Comparison of ENCODE assay signal across 15 mouse cellular contexts in the genomic region with DNA sequence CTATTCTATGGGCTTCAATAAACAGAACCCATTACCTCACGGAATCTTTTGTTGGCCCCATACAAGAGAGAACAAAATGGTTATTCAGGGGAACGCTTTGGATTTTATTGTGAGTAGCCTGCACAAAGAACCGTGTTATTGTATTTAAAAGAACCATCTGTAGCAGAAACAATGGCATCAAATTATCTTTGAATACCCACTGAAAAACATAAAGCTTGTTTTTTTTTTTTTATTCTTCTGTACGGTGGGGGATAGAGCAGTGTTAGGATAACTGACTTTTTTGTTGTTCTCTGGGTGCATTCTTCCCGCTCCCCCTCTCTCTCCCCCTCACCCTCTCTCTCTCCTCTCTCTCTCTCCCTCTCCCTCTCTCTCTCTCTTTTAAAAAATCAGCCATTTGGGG. TPM values are rescaled to one million over a fixed set of nuclear protein-coding genes. Genes with fewer than 3 reads are reported as not detected.
DNase-seq lines count a peak whose midpoint lies in the region; ATAC-seq lines count a peak whose summit lies in the region.
"Had no signal": no experiment of that assay in that cellular context is flagged by ENCODE, and none has a peak within 500 bp of the region (broad histone marks: within the 10 kb centered on the region; RNA-seq: fewer than 3 reads in every experiment).

No protein-coding gene starts in this region.

- H3K4me2 ChIP-seq in heart, embryonic 12.5 days, result 0 out of 2 replicates have a peak overlapping the region, but pooled peaks have one; percentile 5
- peak overlapping the region; percentile 86 for H3K4me2 ChIP-seq in forebrain, embryonic 11.5 days (ENCODE audit: low read depth, low read length, severe bottlenecking)
- H3K4me2 ChIP-seq in hindbrain, embryonic 15.5 days, result peak overlapping the region; percentile 54
- peak overlapping the region; percentile 60 for H3K4me2 ChIP-seq in neural tube, embryonic 13.5 days
- H3K4me2 ChIP-seq: heart, embryonic 15.5 days; liver, embryonic 15.5 days had no signal

- 41% methylated on average over 5 of the region's 5 CpGs for WGBS in heart, embryonic 12.5 days
- 6% methylated on average over 5 of the region's 5 CpGs for WGBS in forebrain, embryonic 11.5 days
- WGBS in hindbrain, embryonic 15.5 days, result 12% methylated on average over 5 of the region's 5 CpGs
- 5% methylated on average over 5 of the region's 5 CpGs for WGBS in neural tube, embryonic 13.5 days

- H3K27ac ChIP-seq in heart, embryonic 12.5 days (ENCODE audit: poor library complexity, severe bottlenecking), result no peak overlapping the region
- peak overlapping the region; percentile 84 for H3K27ac ChIP-seq in forebrain, embryonic 11.5 days (ENCODE audit: low read depth, low read length)
- peak overlapping the region; percentile 61 for H3K27ac ChIP-seq in hindbrain, embryonic 15.5 days (replicated peaks)
- no peak overlapping the region for H3K27ac ChIP-seq in neural tube, embryonic 13.5 days (replicated peaks)
- H3K27ac ChIP-seq: heart, embryonic 15.5 days; liver, embryonic 15.5 days had no signal

- no peak for ATAC-seq in heart, embryonic 12.5 days (ENCODE audit: insufficient number of reproducible peaks, low FRiP score)
- ATAC-seq in forebrain, embryonic 11.5 days (replicated peaks; ENCODE audit: low FRiP score), result no peak
- ATAC-seq in hindbrain, embryonic 15.5 days (ENCODE audit: low FRiP score, low read depth), result no peak
- ATAC-seq in neural tube, embryonic 13.5 days (ENCODE audit: low read depth), result no peak

- peaks cover 14% of the 10 kb centered on the region for H3K4me1 ChIP-seq in heart, embryonic 12.5 days (replicated peaks)
- peaks cover 23% of the 10 kb centered on the region for H3K4me1 ChIP-seq in forebrain, embryonic 11.5 days (replicated peaks; ENCODE audit: control insufficient read depth, insufficient read depth, low read length)
- peaks cover 32% of the 10 kb centered on the region for H3K4me1 ChIP-seq in hindbrain, embryonic 15.5 days (replicated peaks)
- peaks cover 43% of the 10 kb centered on the region for H3K4me1 ChIP-seq in neural tube, embryonic 13.5 days (replicated peaks)
- H3K4me1 ChIP-seq: liver, embryonic 15.5 days had no signal

- no peaks in the 10 kb centered on the region for H3K36me3 ChIP-seq in heart, embryonic 12.5 days
- H3K36me3 ChIP-seq in forebrain, embryonic 11.5 days (ENCODE audit: control insufficient read depth, insufficient read depth, low read length), result no peaks in the 10 kb centered on the region
- H3K36me3 ChIP-seq in hindbrain, embryonic 15.5 days, result no peaks in the 10 kb centered on the region
- H3K36me3 ChIP-seq in neural tube, embryonic 13.5 days, result no peaks in the 10 kb centered on the region
- H3K36me3 ChIP-seq: heart, embryonic 15.5 days; liver, embryonic 15.5 days had no signal

- H3K9ac ChIP-seq in heart, embryonic 12.5 days, result no peak overlapping the region
- H3K9ac ChIP-seq in forebrain, embryonic 11.5 days (ENCODE audit: low read length), result peak overlapping the region; percentile 60
- peak overlapping the region; percentile 5; the same call in 1 of the 2 replicates for H3K9ac ChIP-seq in hindbrain, embryonic 15.5 days
- H3K9ac ChIP-seq in neural tube, embryonic 13.5 days, result peak overlapping the region; percentile 46
- H3K9ac ChIP-seq: heart, embryonic 15.5 days; liver, embryonic 15.5 days had no signal

- no peak overlapping the region for H3K4me3 ChIP-seq in heart, embryonic 12.5 days
- H3K4me3 ChIP-seq in forebrain, embryonic 11.5 days (ENCODE audit: low read depth, low read length), result peak overlapping the region; percentile 35
- peak overlapping the region; percentile 30 for H3K4me3 ChIP-seq in hindbrain, embryonic 15.5 days
- H3K4me3 ChIP-seq in neural tube, embryonic 13.5 days, result peak overlapping the region; percentile 36
- H3K4me3 ChIP-seq: heart, embryonic 15.5 days; liver, embryonic 15.5 days had no signal

- intact Hi-C loops in heart, postnatal 36 days (cut with DNase I), result loop anchor here (5.0 kb wide), 1 partner anchor 406 kb away; no protein-coding TSS in a partner anchor

- DNase-seq in heart, postnatal 36 days, result no peak
- no peak for DNase-seq in forebrain, embryonic 11.5 days (ENCODE audit: low spot score)
- no peak for DNase-seq in right cerebral cortex, adult 2 months (ENCODE audit: low spot score in 2 of 2)
- no peak for DNase-seq in heart, adult 18-20 months
- no peak for DNase-seq in urinary bladder, postnatal 10 days (ENCODE audit: low spot score)
- DNase-seq: cerebellum, postnatal 14 days; gastrocnemius, postnatal 10 days; kidney, adult 8-10 months; left cerebral cortex, postnatal 4 days had no signal

- H3K9me3 ChIP-seq in heart, embryonic 12.5 days (replicated peaks), result no peaks in the 10 kb centered on the region
- no peaks in the 10 kb centered on the region for H3K9me3 ChIP-seq in forebrain, embryonic 11.5 days (ENCODE audit: control insufficient read depth, low read length)
- H3K9me3 ChIP-seq in hindbrain, embryonic 15.5 days, result no peaks in the 10 kb centered on the region
- H3K9me3 ChIP-seq in neural tube, embryonic 13.5 days, result no peaks in the 10 kb centered on the region
- H3K9me3 ChIP-seq: heart, embryonic 15.5 days; liver, embryonic 15.5 days had no signal

- peaks cover 65% of the 10 kb centered on the region for H3K27me3 ChIP-seq in heart, embryonic 12.5 days (replicated peaks)
- H3K27me3 ChIP-seq in forebrain, embryonic 11.5 days (ENCODE audit: control insufficient read depth, insufficient read depth, low read length), result no peaks in the 10 kb centered on the region; the same call in 1 of the 2 replicates
- H3K27me3 ChIP-seq in hindbrain, embryonic 15.5 days, result peaks cover 30% of the 10 kb centered on the region
- peaks cover 55% of the 10 kb centered on the region for H3K27me3 ChIP-seq in neural tube, embryonic 13.5 days

RNA-seq across cellular contexts. Expression of a gene that starts 12.3 kb away (rescaled TPM):
- polyA plus RNA-seq in heart, embryonic 12.5 days (2016; fragmentation: Nextera tagmentation; extraction: Ambion mirVana), result 0.34 and 0.68 TPM in 2 replicates
- total RNA-seq in heart, postnatal 36 days (2021), result under 1 TPM in 1 of 2 experiments, not detected in 1; 0.16 TPM
- 57.7 and 67.3 TPM in 2 replicates for polyA plus RNA-seq in forebrain, embryonic 11.5 days (2014; fragmentation: Nextera tagmentation; extraction: Ambion mirVana)
- 18.3 and 19.2 TPM in 2 replicates for polyA plus RNA-seq in hindbrain, embryonic 15.5 days (2015; fragmentation: Nextera tagmentation; extraction: Ambion mirVana)
- polyA plus RNA-seq in neural tube, embryonic 13.5 days (2015; fragmentation: Nextera tagmentation; extraction: Ambion mirVana), result 20.9 TPM in 2 replicates
- under 1 TPM in 1 of 2 experiments, not detected in 1; 0.67 TPM for total RNA-seq in heart, adult 18-20 months (2021)
- total RNA-seq: neutrophil, adult 5-6 weeks had no signal
- polyA plus RNA-seq: liver, embryonic 15.5 days had no signal

Comparison
In these comparisons a context has a peak if more than half of its experiments do, and no peak if none do; other contexts are left out.
1. H3K27ac ChIP-seq: peak in forebrain, embryonic 11.5 days (single experiment) and hindbrain, embryonic 15.5 days (single experiment); none in heart, embryonic 12.5 days (single experiment) and neural tube, embryonic 13.5 days (single experiment).
2. H3K4me2 ChIP-seq: peak in every context shown above with its lines; median percentile 86 in forebrain, embryonic 11.5 days; 60 in neural tube, embryonic 13.5 days; 54 in hindbrain, embryonic 15.5 days; 5 in heart, embryonic 12.5 days.
3. RNA of a gene that starts 12.3 kb away (polyA plus RNA-seq): 57.7 to 67.3 TPM in forebrain, embryonic 11.5 days, 20.9 TPM in neural tube, embryonic 13.5 days and 18.3 to 19.2 TPM in hindbrain, embryonic 15.5 days; 0.34 to 0.68 TPM in heart, embryonic 12.5 days; every median in the first group is over 10 times any median in the second.